Mouse (Mus musculus) erythroblast, embryonic 14.5 days (primary cell): ENCODE results near the gene Olfr1444.

Source experiments
- GATA1 ChIP-seq: IDR thresholded peaks from 2 replicates; pipeline ENCODE4 v1.6.1; 2012; ENCODE audit warnings: low read length, inconsistent platforms, mixed read lengths
- TAL1 ChIP-seq: IDR thresholded peaks from 3 replicates; pipeline ENCODE4 v1.6.1; 2012; ENCODE audit warnings: low read length, inconsistent platforms, mixed read lengths

- no peak for TF ChIP-seq TAL1
- no peak for TF ChIP-seq GATA1
Measured at GRCm38 (mm10) chr19:12833625-12834024, 23.5 kb upstream of the Olfr1444 start.
